Mouse (Mus musculus): Measurements from ENCODE around the gene Apbb1ip.

GRCm38 (mm10) chr2:22788658-22789057, 14.8 kb downstream of the Apbb1ip start:
- TF ChIP-seq CTCF (IDR thresholded peaks at IDR 0.05; ENCODE audit: low read depth) (no peak), EP300 (IDR thresholded peaks at IDR 0.05; ENCODE audit: low read depth) (no peak)

All from heart, postnatal 0 days (tissue).